Mouse (Mus musculus) erythroblast, embryonic 14.5 days (primary cell): Measurements from ENCODE around the gene Csta1. TPM values are rescaled to one million over a fixed set of nuclear protein-coding genes. Genes with fewer than 3 reads are reported as not detected.
"Not testable (repeated sequence)": the region's sequence is repeated elsewhere in the genome, so short reads cannot be mapped to it uniquely, and the experiment has no call there.

ENCODE experiments used
- H3K27me3 ChIP-seq: 2 replicates; pipeline ENCODE4 v1.6.1; 2012; ENCODE audit warnings: inconsistent platforms; ENCODE audit not compliant: control insufficient read depth
- H3K36me3 ChIP-seq: 2 replicates; pipeline ENCODE4 v1.6.1; 2012; ENCODE audit warnings: mild to moderate bottlenecking, inconsistent platforms; ENCODE audit not compliant: control insufficient read depth
- H3K4me1 ChIP-seq: 2 replicates; pipeline ENCODE4 v1.6.1; 2012; ENCODE audit warnings: inconsistent platforms; ENCODE audit not compliant: control insufficient read depth
- H3K4me3 ChIP-seq: replicated peaks from 2 replicates; pipeline ENCODE3; 2012; ENCODE audit warnings: moderate library complexity, mild to moderate bottlenecking, inconsistent platforms
- H3K9me3 ChIP-seq: 2 replicates; pipeline ENCODE4 v1.6.1; 2012; ENCODE audit warnings: low read length, inconsistent platforms, mixed read lengths; ENCODE audit not compliant: control insufficient read depth
- GATA1 ChIP-seq: IDR thresholded peaks from 2 replicates; pipeline ENCODE4 v1.6.1; 2012; ENCODE audit warnings: low read length, inconsistent platforms, mixed read lengths
- TAL1 ChIP-seq: IDR thresholded peaks from 3 replicates; pipeline ENCODE4 v1.6.1; 2012; ENCODE audit warnings: low read length, inconsistent platforms, mixed read lengths
- polyA plus RNA-seq: library from polyadenylated mRNA; stranded (reverse); fragments of >175 nt; gene quantifications from 2 replicates; pipeline ENCODE4 v1.2.3, GENCODE M21; 2012

Gene Csta1
- polyA plus RNA-seq, 1 experiment: not detected

DNA sequence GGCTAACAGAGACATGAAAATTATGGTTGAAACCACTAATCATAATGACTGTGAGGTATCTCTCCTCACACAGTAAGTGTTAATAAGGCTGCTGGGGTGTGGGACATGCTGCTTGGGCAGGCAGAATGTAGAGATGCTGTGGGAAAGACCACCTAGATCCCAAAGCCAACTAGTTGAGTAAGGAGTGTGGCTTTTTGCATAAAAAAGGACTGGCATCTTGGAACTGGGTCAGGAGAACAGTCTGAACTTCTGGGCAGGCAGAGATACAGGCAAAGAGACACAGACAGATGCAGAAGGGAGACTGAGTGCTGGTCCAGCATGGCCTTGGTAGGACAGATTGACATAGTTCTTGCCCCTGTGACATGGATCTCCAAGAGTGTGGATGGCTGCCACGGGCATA lies 29.5 kb downstream of the Csta1 start:
- Histone ChIP-seq H3K4me3 (no peak overlapping the region), H3K4me1 (no peaks in the 10 kb centered on the region), H3K27me3 (no peaks in the 10 kb centered on the region), H3K36me3 (no peaks in the 10 kb centered on the region), H3K9me3 (no peaks in the 10 kb centered on the region)
- TF ChIP-seq TAL1 (no peak), GATA1 (no peak)

DNA sequence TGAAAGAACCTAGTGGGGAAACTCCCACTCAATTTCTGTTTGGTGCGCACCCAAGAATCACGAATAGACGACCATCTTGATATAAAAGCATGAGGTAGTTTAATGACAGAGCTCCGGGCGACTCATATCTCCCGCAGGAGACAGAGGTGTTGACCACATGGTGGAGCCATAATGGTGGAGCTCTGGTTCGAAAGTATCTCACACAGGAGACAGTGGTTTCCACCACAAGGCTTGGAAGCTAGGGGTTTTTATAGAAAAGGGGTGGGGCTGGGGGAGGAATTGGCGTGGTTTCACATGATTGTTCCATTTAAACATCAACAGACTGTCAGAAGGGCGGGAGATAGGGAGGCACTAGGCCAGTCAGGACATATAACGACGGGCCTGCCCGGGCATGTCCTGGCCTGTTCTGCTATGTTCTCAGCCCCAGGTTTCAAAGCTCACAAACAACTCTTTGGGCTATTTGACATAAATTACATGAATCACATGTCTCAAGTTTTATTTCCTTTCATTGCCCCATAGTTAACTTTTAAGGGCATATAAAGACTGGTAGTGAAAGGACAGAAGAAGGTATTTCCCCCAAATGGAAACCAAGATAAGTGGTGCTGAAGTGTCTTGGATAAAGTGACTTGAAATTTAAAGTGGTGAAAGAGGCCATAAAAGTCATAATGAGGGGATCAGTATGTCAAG lies 33.1 kb downstream of the Csta1 start:
- not testable (repeated sequence) for H3K4me3 ChIP-seq, H3K36me3 ChIP-seq, H3K27me3 ChIP-seq, H3K4me1 ChIP-seq, H3K9me3 ChIP-seq

DNA sequence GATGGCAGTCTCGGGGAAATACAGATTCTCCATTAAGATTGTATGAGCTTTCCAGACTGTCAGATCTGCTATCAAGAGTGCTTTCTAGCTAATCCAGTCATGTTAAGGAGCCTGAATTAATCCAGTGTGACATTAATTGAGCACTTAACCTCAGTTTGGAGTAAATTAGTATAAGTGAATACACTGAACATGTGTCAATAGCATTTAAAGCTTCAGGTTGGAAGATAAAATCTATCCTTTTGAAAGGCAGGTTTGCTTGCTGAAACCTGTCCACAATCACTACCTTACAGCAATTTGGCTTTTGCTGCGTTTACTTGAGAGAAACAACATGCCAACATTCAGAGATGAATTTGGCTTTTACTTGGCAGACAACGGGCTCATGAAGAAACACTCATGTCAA lies 37.0 kb downstream of the Csta1 start:
- Histone ChIP-seq H3K9me3 (no peaks in the 10 kb centered on the region), H3K4me1 (no peaks in the 10 kb centered on the region), H3K36me3 (peaks cover 25% of the 10 kb centered on the region), H3K27me3 (no peaks in the 10 kb centered on the region), H3K4me3 (no peak overlapping the region)
- TF ChIP-seq GATA1 (no peak), TAL1 (no peak)

DNA sequence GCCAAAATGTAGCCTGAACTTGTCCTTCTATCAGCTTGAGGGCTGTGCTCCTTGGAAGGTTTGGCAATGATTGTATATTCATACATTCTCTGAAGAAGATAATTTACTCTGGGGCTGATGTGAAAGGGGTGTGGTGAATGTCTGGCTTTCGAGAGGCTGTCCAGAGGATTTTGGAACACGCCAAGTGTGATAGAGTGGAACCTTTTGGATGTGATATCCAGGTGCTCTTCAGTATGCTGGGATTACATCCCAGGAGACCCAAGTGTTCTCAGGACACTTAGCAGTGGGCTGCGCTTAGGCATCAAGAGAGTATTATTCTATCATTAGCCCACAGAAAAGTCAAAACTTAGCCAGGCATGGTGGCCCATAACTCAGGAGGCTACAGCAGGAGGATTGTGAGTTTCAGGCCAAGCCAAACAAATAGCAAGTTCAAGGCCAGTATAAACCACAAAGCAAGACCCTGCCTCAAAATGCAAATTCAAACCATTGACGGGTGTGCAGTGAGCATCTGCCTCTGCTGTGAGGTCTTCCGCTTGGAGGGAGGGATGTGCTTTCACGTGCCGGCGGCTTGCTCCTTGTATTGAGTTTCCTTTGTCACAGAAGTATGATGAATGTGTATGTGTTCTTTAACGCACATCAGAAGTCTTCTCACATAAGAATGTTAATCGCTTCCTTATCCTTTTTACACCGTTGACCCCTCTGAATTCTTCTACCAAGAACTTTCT lies 40.1 kb downstream of the Csta1 start:
- H3K9me3 ChIP-seq: no peaks in the 10 kb centered on the region
- no peaks in the 10 kb centered on the region for H3K4me1 ChIP-seq
- no peaks in the 10 kb centered on the region for H3K27me3 ChIP-seq
- no peak for TF ChIP-seq GATA1
- no peak for TF ChIP-seq TAL1
- H3K4me3 ChIP-seq: no peak overlapping the region
- peaks cover 48% of the 10 kb centered on the region for H3K36me3 ChIP-seq

DNA sequence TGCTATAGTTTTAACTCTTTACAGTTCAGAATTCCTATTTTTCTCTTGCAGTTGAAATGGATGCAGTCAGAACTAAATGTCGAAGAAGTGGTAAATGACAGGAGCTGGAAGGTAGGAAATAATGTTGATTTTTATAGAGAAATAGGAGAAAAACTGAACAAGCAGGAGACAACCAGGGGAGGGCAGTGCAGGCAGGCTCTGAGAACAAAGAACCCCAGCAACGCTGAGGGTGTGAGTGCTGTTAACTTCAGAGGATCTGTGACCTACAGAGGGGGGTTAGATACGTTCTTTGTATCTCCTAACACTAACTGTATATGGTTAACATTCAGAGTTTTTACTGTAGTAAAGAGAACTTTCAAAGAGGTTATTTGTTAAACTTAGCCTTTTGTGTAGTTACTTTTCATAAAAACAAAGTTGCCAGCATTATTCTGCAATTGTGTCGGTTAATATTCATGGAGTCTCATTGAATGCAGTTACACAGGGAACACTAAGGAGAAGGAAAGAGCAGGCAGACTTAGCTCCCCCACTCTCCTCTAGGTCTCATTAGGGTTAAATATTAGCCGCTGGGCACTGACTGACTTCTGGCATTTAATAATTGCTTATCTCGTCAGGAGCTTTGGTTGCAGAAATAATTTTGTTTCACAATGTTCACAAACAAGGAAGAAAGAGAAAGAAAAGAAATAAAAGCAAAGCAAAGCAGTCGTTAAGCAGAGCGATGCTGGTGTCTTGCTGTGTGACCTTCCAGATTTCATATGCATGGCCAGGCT lies 41.0 kb downstream of the Csta1 start:
- no peaks in the 10 kb centered on the region for H3K4me1 ChIP-seq
- H3K36me3 ChIP-seq: peaks cover 57% of the 10 kb centered on the region
- no peaks in the 10 kb centered on the region for H3K9me3 ChIP-seq
- H3K4me3 ChIP-seq: no peak overlapping the region
- no peak for TF ChIP-seq TAL1
- no peak for TF ChIP-seq GATA1
- H3K27me3 ChIP-seq: no peaks in the 10 kb centered on the region

DNA sequence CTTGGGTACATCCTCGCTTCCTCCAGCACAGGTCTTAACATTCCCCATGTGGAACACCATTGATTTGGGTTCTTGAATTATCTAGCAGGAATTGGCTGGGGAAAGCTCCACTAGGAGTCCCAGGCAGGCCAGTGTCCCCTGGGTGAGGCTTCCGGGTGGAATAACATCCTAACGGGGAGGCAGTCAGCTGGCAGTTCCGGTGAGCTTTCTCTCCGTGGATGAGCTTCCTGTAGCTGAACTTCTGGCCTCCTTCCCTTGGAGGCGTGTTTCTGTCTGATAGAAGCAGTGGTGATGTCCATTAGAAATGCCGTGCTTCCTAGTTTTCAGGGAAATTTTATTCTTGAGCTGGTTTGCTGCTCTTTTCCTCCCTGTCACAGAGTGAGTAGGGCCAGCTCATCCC lies 42.0 kb downstream of the Csta1 start:
- Histone ChIP-seq H3K27me3 (no peaks in the 10 kb centered on the region), H3K36me3 (peaks cover 64% of the 10 kb centered on the region), H3K9me3 (no peaks in the 10 kb centered on the region), H3K4me1 (no peaks in the 10 kb centered on the region), H3K4me3 (no peak overlapping the region)
- TF ChIP-seq TAL1 (no peak), GATA1 (no peak)

DNA sequence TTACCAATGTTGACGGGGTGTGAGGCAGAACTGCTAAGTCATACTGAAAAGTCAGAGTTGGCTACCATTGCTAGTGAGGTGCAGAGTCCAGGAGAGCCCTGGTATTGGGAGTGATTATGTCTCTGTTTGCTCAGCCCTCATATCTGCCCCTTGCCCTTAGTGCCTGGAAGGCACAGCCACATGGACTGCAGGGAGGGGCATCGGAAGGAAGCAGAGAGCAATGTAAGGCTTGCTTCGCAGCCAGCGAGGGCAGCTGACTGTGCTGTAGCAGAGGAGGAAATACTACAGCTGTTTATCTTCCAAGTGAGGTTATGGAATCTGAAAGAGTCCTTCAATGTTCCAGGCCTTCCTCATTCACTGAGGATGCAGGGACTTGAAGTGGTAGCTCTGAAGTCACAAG lies 43.2 kb downstream of the Csta1 start:
- Histone ChIP-seq H3K9me3 (no peaks in the 10 kb centered on the region), H3K4me3 (no peak overlapping the region), H3K36me3 (peaks cover 76% of the 10 kb centered on the region), H3K4me1 (no peaks in the 10 kb centered on the region), H3K27me3 (no peaks in the 10 kb centered on the region)
- TF ChIP-seq TAL1: no peak
- TF ChIP-seq GATA1: no peak

DNA sequence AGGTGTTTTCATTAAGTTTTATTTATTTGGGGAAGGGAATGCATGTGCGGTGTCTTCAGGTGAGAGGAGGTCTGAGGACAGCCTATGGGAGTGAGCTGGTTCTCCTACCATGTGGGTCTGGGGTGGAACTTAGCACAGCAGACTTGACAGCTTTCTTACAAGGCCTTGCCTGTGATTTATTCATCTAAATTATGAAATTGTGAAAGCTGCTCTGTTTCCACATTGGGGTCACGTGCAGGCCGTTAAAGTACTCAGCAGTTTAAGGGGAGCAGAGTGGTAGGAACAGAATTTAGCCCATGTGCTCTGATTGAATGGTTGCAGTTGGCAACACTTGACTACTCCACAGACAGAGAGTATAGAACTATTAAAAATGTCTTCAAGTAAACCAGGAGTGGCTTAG lies 51.1 kb downstream of the Csta1 start:
- H3K36me3 ChIP-seq: peaks cover 27% of the 10 kb centered on the region
- H3K4me1 ChIP-seq: peaks cover 2% of the 10 kb centered on the region; the same call in 1 of the 2 replicates
- H3K9me3 ChIP-seq: no peaks in the 10 kb centered on the region
- no peak for TF ChIP-seq GATA1
- TF ChIP-seq TAL1: no peak
- H3K27me3 ChIP-seq: no peaks in the 10 kb centered on the region
- H3K4me3 ChIP-seq: no peak overlapping the region

DNA sequence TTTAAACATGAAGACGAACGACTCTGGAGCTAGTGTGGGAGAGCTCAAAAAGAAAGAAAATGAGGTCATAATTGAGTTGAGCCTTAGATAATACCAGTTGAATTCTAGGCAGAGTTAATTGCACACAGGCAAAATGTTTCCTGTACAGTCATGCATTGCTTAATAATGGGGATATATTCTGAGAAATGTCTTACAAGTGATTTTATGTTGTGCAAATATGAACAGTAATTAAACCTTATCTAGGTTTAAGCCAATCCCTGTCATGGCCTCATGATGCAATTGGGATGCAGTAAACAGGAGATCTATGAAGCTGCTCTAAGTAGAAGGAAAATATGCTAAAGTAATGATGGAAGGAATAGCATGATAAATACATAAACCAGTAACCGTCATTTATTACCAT lies 56.3 kb downstream of the Csta1 start:
- Histone ChIP-seq H3K27me3 (no peaks in the 10 kb centered on the region), H3K9me3 (no peaks in the 10 kb centered on the region), H3K4me1 (peaks cover 29% of the 10 kb centered on the region), H3K36me3 (peaks cover 4% of the 10 kb centered on the region), H3K4me3 (no peak overlapping the region)
- TF ChIP-seq TAL1: no peak
- TF ChIP-seq GATA1: no peak
